Mouse (Mus musculus) heart, postnatal 0 days (tissue): ENCODE results near the gene Hdac10.

ENCODE experiments used
- CTCF ChIP-seq: IDR thresholded peaks from 2 replicates; pipeline ENCODE4 v1.5.1; 2016; ENCODE audit warnings: antibody characterized with exemption, control low read depth, low read depth
- EP300 ChIP-seq: IDR thresholded peaks from 2 replicates; pipeline ENCODE4 v1.6.1; 2016; ENCODE audit warnings: antibody characterized with exemption, low read depth

- TF ChIP-seq EP300 (no peak), CTCF (no peak)
Observed at GRCm38 (mm10) chr15:89146537-89146936, 18.0 kb upstream of the Hdac10 start.
